Mouse (Mus musculus) E14TG2a.4 (cell line): ENCODE results near the gene Olfr835.

Experiments
- CTCF ChIP-seq: conservative IDR thresholded peaks from 2 replicates; pipeline ENCODE4 v1.5.1; 2014; ENCODE audit warnings: low read length
- POU5F1 ChIP-seq: IDR thresholded peaks from 2 replicates; pipeline ENCODE4 v1.6.1; 2014; ENCODE audit warnings: low read length, borderline replicate concordance

GRCm38 (mm10) chr9:18987690-18988089 is 44.8 kb upstream of the Olfr835 start, which contains the start of gene Olfr834:
- no peak for TF ChIP-seq CTCF
- no peak for TF ChIP-seq POU5F1
